Comparison of ENCODE assay signal across 8 mouse cellular contexts in the genomic region with DNA sequence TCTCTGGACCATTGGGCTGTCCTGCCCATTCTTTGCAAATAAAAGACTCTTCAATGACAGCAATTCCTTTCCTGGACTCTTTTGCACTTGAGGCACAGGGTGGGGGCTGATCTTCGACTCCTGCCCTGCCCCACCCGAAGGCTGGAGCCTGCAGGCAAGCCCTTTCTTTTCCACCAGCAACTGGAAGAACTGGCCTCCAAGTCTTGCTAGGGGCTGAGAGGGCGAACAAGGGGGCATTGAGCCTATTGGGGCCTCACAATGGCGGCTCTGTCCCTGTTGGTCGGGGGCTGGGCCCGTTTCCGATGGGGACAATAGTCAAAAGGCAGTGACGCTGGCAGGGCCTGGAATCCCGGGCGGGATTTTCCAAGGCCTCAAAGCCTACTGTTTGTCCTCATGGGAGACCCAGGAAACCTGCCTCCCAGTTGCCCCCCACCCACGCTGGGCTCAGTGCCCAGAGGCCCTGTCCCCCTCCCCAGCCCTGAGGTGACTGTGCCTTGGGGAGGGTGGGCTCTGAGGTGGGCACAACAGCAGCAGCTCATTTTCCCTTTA. TPM values are rescaled to one million over a fixed set of nuclear protein-coding genes. Genes with fewer than 3 reads are reported as not detected.
DNase-seq lines count a peak whose midpoint lies in the region; ATAC-seq lines count a peak whose summit lies in the region.

No protein-coding gene starts in this region.

- H3K4me1 ChIP-seq in limb, embryonic 10.5 days: peaks cover 26% of the 10 kb centered on the region
- H3K4me1 ChIP-seq in liver, embryonic 11.5 days (replicated peaks; ENCODE audit: control insufficient read depth, insufficient read depth, low read length): no peaks in the 10 kb centered on the region; the same call in 1 of the 2 replicates

- 76% methylated on average over 11 of the region's 11 CpGs for WGBS in limb, embryonic 10.5 days
- WGBS in liver, embryonic 11.5 days: 73% methylated on average over 11 of the region's 11 CpGs

- H3K27ac ChIP-seq in limb, embryonic 10.5 days: peak overlapping the region; percentile 56
- no peak overlapping the region for H3K27ac ChIP-seq in liver, embryonic 11.5 days (ENCODE audit: low read depth, low read length)

- H3K36me3 ChIP-seq in limb, embryonic 10.5 days: peaks cover 19% of the 10 kb centered on the region
- peaks cover 2% of the 10 kb centered on the region; the same call in 1 of the 2 replicates for H3K36me3 ChIP-seq in liver, embryonic 11.5 days (ENCODE audit: control insufficient read depth, insufficient read depth, low read length)

- H3K4me2 ChIP-seq in liver, embryonic 11.5 days: no peak overlapping the region

- H3K9ac ChIP-seq in liver, embryonic 11.5 days (ENCODE audit: low read depth, low read length): no peak overlapping the region

- ATAC-seq in liver, embryonic 11.5 days (replicated peaks; ENCODE audit: low FRiP score): no peak
- no peak for ATAC-seq in granulocyte monocyte progenitor cell, adult 5-6 weeks (replicated peaks; ENCODE audit: poor library complexity, severe bottlenecking)

- peak; percentile 17 for DNase-seq in adrenal gland, adult 2 months
- no peak for DNase-seq in adrenal gland, adult 18-20 months (ENCODE audit: low spot score in 2 of 2)
- DNase-seq in right cerebral cortex, postnatal 4 days: peak; percentile 39
- DNase-seq in right cerebral cortex, postnatal 14 days: no peak
- no peak for DNase-seq in limb, embryonic 10.5 days (ENCODE audit: low spot score)
- no peak for DNase-seq in liver, embryonic 11.5 days (ENCODE audit: low spot score)
- DNase-seq in urinary bladder, postnatal 10 days (ENCODE audit: low spot score): no peak

- H3K4me3 ChIP-seq in limb, embryonic 10.5 days: no peak overlapping the region
- no peak overlapping the region for H3K4me3 ChIP-seq in liver, embryonic 11.5 days (ENCODE audit: low read depth, low read length)

- no peaks in the 10 kb centered on the region for H3K9me3 ChIP-seq in limb, embryonic 10.5 days (replicated peaks)
- no peaks in the 10 kb centered on the region for H3K9me3 ChIP-seq in liver, embryonic 11.5 days (ENCODE audit: control insufficient read depth, low read length)

- H3K27me3 ChIP-seq in limb, embryonic 10.5 days (ENCODE audit: low read depth, poor library complexity, severe bottlenecking): no peaks in the 10 kb centered on the region
- H3K27me3 ChIP-seq in liver, embryonic 11.5 days (replicated peaks; ENCODE audit: control insufficient read depth, insufficient read depth, low read length): no peaks in the 10 kb centered on the region

RNA-seq across cellular contexts. Expression of a gene that starts 6.6 kb away (rescaled TPM):
- 10 to 100 TPM; 38.6 to 58.8 TPM for total RNA-seq in adrenal gland, adult 2 months (2021)
- polyA plus RNA-seq in adrenal gland, adult 2 months (2012; rRNA removed): 31.9 and 35.4 TPM in 2 replicates
- total RNA-seq in adrenal gland, adult 18-20 months (2021): 10 to 100 TPM; 60.5 to 64.0 TPM
- polyA plus RNA-seq in limb, embryonic 10.5 days (2016; fragmentation: Nextera tagmentation; extraction: Ambion mirVana): 92.3 and 97.5 TPM in 2 replicates
- polyA plus RNA-seq in liver, embryonic 11.5 days (2014; fragmentation: Nextera tagmentation; extraction: Ambion mirVana): 52.6 and 54.9 TPM in 2 replicates
- 35.3 and 36.0 TPM in 2 replicates for total RNA-seq in granulocyte monocyte progenitor cell, adult 5-6 weeks (2014; fragmentation: Nextera tagmentation)
- total RNA-seq in granulocyte monocyte progenitor cell, adult 5-6 weeks (2017): 51.9 and 60.6 TPM in 2 replicates

RNA-seq across cellular contexts. Expression of a gene that starts 15.6 kb away (rescaled TPM):
- under 1 TPM; 0.40 to 0.52 TPM for total RNA-seq in adrenal gland, adult 2 months (2021)
- polyA plus RNA-seq in adrenal gland, adult 2 months (2012; rRNA removed): 1.4 and 2.0 TPM in 2 replicates
- total RNA-seq in adrenal gland, adult 18-20 months (2021): under 1 TPM; 0.27 to 0.54 TPM
- 1.8 and 4.1 TPM in 2 replicates for polyA plus RNA-seq in limb, embryonic 10.5 days (2016; fragmentation: Nextera tagmentation; extraction: Ambion mirVana)
- polyA plus RNA-seq in liver, embryonic 11.5 days (2014; fragmentation: Nextera tagmentation; extraction: Ambion mirVana): 0.58 and 0.94 TPM in 2 replicates
- 0.60 TPM in 1 of 2 replicates, not detected in the other for total RNA-seq in granulocyte monocyte progenitor cell, adult 5-6 weeks (2014; fragmentation: Nextera tagmentation)
- 0.86 TPM in 1 of 2 replicates, not detected in the other for total RNA-seq in granulocyte monocyte progenitor cell, adult 5-6 weeks (2017)

RNA-seq across cellular contexts. Expression of a gene that starts 23.4 kb away (rescaled TPM):
- total RNA-seq in adrenal gland, adult 2 months (2021): 100 to 1,000 TPM; 560 to 565 TPM
- 162 and 415 TPM in 2 replicates for polyA plus RNA-seq in adrenal gland, adult 2 months (2012; rRNA removed)
- 100 to 1,000 TPM; 275 to 349 TPM for total RNA-seq in adrenal gland, adult 18-20 months (2021)
- polyA plus RNA-seq in limb, embryonic 10.5 days (2016; fragmentation: Nextera tagmentation; extraction: Ambion mirVana): 4.1 and 7.1 TPM in 2 replicates
- polyA plus RNA-seq in liver, embryonic 11.5 days (2014; fragmentation: Nextera tagmentation; extraction: Ambion mirVana): 1.8 and 2.4 TPM in 2 replicates
- total RNA-seq in granulocyte monocyte progenitor cell, adult 5-6 weeks (2014; fragmentation: Nextera tagmentation): 1.4 and 4.0 TPM in 2 replicates
- total RNA-seq in granulocyte monocyte progenitor cell, adult 5-6 weeks (2017): 2.4 and 4.1 TPM in 2 replicates

RNA-seq across cellular contexts. Expression of a gene that starts 53.4 kb away (rescaled TPM):
- 10 to 100 TPM; 16.4 to 21.0 TPM for total RNA-seq in adrenal gland, adult 2 months (2021)
- 53.0 and 60.3 TPM in 2 replicates for polyA plus RNA-seq in adrenal gland, adult 2 months (2012; rRNA removed)
- 10 to 100 TPM; 16.3 to 19.8 TPM for total RNA-seq in adrenal gland, adult 18-20 months (2021)
- polyA plus RNA-seq in limb, embryonic 10.5 days (2016; fragmentation: Nextera tagmentation; extraction: Ambion mirVana): 5.4 and 6.9 TPM in 2 replicates
- 1.5 and 1.7 TPM in 2 replicates for polyA plus RNA-seq in liver, embryonic 11.5 days (2014; fragmentation: Nextera tagmentation; extraction: Ambion mirVana)
- total RNA-seq in granulocyte monocyte progenitor cell, adult 5-6 weeks (2014; fragmentation: Nextera tagmentation): 3.2 and 4.1 TPM in 2 replicates
- total RNA-seq in granulocyte monocyte progenitor cell, adult 5-6 weeks (2017): 0.26 and 1.0 TPM in 2 replicates

Comparison
In these comparisons a context has a peak if more than half of its experiments do, and no peak if none do; other contexts are left out.
1. DNase-seq: peak in adrenal gland, adult 2 months (single experiment) and right cerebral cortex, postnatal 4 days (single experiment); none in adrenal gland, adult 18-20 months (0 of 2), right cerebral cortex, postnatal 14 days (single experiment), limb, embryonic 10.5 days (single experiment), liver, embryonic 11.5 days (single experiment) and urinary bladder, postnatal 10 days (single experiment).
2. RNA of a gene that starts 23.4 kb away (total RNA-seq): 560 to 565 TPM in adrenal gland, adult 2 months and 275 to 349 TPM in adrenal gland, adult 18-20 months; 1.4 to 4.1 TPM in granulocyte monocyte progenitor cell, adult 5-6 weeks; every median in the first group is over 10 times any median in the second.